Mouse (Mus musculus): ENCODE results near the gene Scd3. TPM values are rescaled to one million over a fixed set of nuclear protein-coding genes. Genes with fewer than 3 reads are reported as not detected.

The Scd3 gene
- polyA plus RNA-seq (2014; fragmentation: Nextera tagmentation; extraction: Ambion mirVana) = 0.19 and 0.67 TPM in 2 replicates

GRCm38 (mm10) chr19:44203015-44203564 lies at the start of gene Scd3:
Scd3 (plus strand) TSS chr19:44203269.
- Histone ChIP-seq H3K9me3 (ENCODE audit: control insufficient read depth, low read length) (no peaks in the 10 kb centered on the region), H3K4me1 (replicated peaks; ENCODE audit: control insufficient read depth, insufficient read depth, low read length) (no peaks in the 10 kb centered on the region)

DNA sequence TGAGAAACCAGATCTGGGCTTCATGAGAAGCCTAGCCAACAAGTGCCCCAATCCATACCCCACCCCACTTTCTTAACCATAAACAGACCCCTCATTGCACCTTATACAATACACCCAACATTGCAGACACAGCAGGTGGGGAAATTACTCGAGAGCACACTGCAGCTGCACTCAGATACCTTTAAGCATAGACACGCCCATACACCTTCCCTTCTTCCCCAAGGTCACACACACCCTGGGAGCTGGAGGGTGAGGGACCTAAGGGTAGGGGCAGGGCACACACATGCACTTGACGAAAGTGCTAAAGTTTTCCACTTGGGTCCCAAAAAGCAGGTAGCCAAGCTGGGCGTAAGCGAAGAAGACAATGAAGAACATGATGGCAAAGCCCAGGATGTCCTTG lies 49.3 kb upstream of the Scd3 start:
- no peak overlapping the region for H3K4me3 ChIP-seq (ENCODE audit: low read depth, low read length)
- ATAC-seq (replicated peaks; ENCODE audit: low FRiP score, low TSS enrichment, low read depth) = no peak
- H3K9ac ChIP-seq (ENCODE audit: low read length) = no peak overlapping the region
- H3K27me3 ChIP-seq (replicated peaks; ENCODE audit: control insufficient read depth, insufficient read depth, low read length) = no peaks in the 10 kb centered on the region
- DNase-seq (ENCODE audit: low spot score) = no peak
- H3K36me3 ChIP-seq (ENCODE audit: control insufficient read depth, insufficient read depth, low read length) = no peaks in the 10 kb centered on the region
- WGBS = 86% methylated on average over 5 of the region's 5 CpGs
- no peak overlapping the region for H3K4me2 ChIP-seq (ENCODE audit: low read length)
- H3K4me1 ChIP-seq (replicated peaks; ENCODE audit: control insufficient read depth, insufficient read depth, low read length) = no peaks in the 10 kb centered on the region
- no peak overlapping the region for H3K27ac ChIP-seq (ENCODE audit: low read depth)
- no peaks in the 10 kb centered on the region for H3K9me3 ChIP-seq (ENCODE audit: control insufficient read depth, low read length)

More at GRCm38 (mm10) chr19:44203015-44203564, at the start of gene Scd3:
- no peak for DNase-seq (ENCODE audit: low spot score)
- no peak for ATAC-seq (replicated peaks; ENCODE audit: low FRiP score, low TSS enrichment, low read depth)
- no peaks in the 10 kb centered on the region for H3K36me3 ChIP-seq (ENCODE audit: control insufficient read depth, insufficient read depth, low read length)
- H3K4me3 ChIP-seq (ENCODE audit: low read depth, low read length) = no peak within 1 kb of the TSS
- 94% methylated on average over 9 of the region's 9 CpGs for WGBS
- no peak within 1 kb of the TSS for H3K27ac ChIP-seq (ENCODE audit: low read depth)
- no peaks in the 10 kb centered on the region for H3K27me3 ChIP-seq (replicated peaks; ENCODE audit: control insufficient read depth, insufficient read depth, low read length)
- H3K4me2 ChIP-seq (ENCODE audit: low read length) = no peak within 1 kb of the TSS
- no peak within 1 kb of the TSS for H3K9ac ChIP-seq (ENCODE audit: low read length)

- WGBS = 94% methylated on average over 10 of the region's 10 CpGs
- Histone ChIP-seq H3K36me3 (ENCODE audit: control insufficient read depth, insufficient read depth, low read length) (no peaks in the 10 kb centered on the region), H3K27ac (ENCODE audit: low read depth) (no peak overlapping the region), H3K9me3 (ENCODE audit: control insufficient read depth, low read length) (no peaks in the 10 kb centered on the region), H3K4me1 (replicated peaks; ENCODE audit: control insufficient read depth, insufficient read depth, low read length) (no peaks in the 10 kb centered on the region), H3K27me3 (replicated peaks; ENCODE audit: control insufficient read depth, insufficient read depth, low read length) (no peaks in the 10 kb centered on the region), H3K4me2 (ENCODE audit: low read length) (no peak overlapping the region), H3K4me3 (ENCODE audit: low read depth, low read length) (no peak overlapping the region), H3K9ac (ENCODE audit: low read length) (no peak overlapping the region)
- ATAC-seq (replicated peaks; ENCODE audit: low FRiP score, low TSS enrichment, low read depth) (no peak), DNase-seq (ENCODE audit: low spot score) (no peak)
Observed at GRCm38 (mm10) chr19:44157005-44157404, 46.1 kb upstream of the Scd3 start.

DNA sequence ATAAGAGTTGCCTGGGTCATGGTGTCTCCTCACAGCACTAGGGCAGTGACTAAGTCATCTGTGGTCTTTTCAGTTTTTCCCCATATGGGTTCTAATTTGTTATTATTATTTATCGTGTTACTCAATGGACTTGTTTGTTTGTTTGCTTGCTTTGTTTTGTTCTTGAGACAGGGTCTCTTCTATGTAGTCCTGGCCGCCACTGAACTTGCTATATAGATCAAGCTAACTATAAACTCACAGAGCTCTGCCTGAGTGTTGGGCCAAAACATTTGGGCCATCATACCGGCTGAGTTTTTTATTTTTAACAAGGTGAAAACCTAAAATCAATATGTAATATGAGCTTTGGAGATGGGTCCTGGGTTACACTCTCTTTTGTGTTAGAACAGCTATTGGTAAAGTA lies 43.7 kb upstream of the Scd3 start:
- DNase-seq (ENCODE audit: low spot score) (no peak), ATAC-seq (replicated peaks; ENCODE audit: low FRiP score, low TSS enrichment, low read depth) (no peak)
- no peak overlapping the region for H3K4me2 ChIP-seq (ENCODE audit: low read length)
- no peak overlapping the region for H3K9ac ChIP-seq (ENCODE audit: low read length)
- no peaks in the 10 kb centered on the region for H3K27me3 ChIP-seq (replicated peaks; ENCODE audit: control insufficient read depth, insufficient read depth, low read length)
- H3K4me1 ChIP-seq (replicated peaks; ENCODE audit: control insufficient read depth, insufficient read depth, low read length) = no peaks in the 10 kb centered on the region
- 76% methylated on average over 3 of the region's 3 CpGs for WGBS
- no peaks in the 10 kb centered on the region for H3K36me3 ChIP-seq (ENCODE audit: control insufficient read depth, insufficient read depth, low read length)
- H3K4me3 ChIP-seq (ENCODE audit: low read depth, low read length) = no peak overlapping the region
- no peak overlapping the region for H3K27ac ChIP-seq (ENCODE audit: low read depth)
- H3K9me3 ChIP-seq (ENCODE audit: control insufficient read depth, low read length) = no peaks in the 10 kb centered on the region

- Histone ChIP-seq H3K27me3 (replicated peaks; ENCODE audit: control insufficient read depth, insufficient read depth, low read length) (no peaks in the 10 kb centered on the region), H3K27ac (ENCODE audit: low read depth) (no peak overlapping the region), H3K4me1 (replicated peaks; ENCODE audit: control insufficient read depth, insufficient read depth, low read length) (no peaks in the 10 kb centered on the region), H3K9me3 (ENCODE audit: control insufficient read depth, low read length) (no peaks in the 10 kb centered on the region), H3K4me2 (ENCODE audit: low read length) (no peak overlapping the region), H3K4me3 (ENCODE audit: low read depth, low read length) (no peak overlapping the region), H3K9ac (ENCODE audit: low read length) (no peak overlapping the region), H3K36me3 (ENCODE audit: control insufficient read depth, insufficient read depth, low read length) (no peaks in the 10 kb centered on the region)
- DNase-seq (ENCODE audit: low spot score) (no peak), ATAC-seq (replicated peaks; ENCODE audit: low FRiP score, low TSS enrichment, low read depth) (no peak)
- 14% methylated on average over 3 of the region's 3 CpGs for WGBS
Observed at GRCm38 (mm10) chr19:44161515-44161914, 41.6 kb upstream of the Scd3 start.

DNA sequence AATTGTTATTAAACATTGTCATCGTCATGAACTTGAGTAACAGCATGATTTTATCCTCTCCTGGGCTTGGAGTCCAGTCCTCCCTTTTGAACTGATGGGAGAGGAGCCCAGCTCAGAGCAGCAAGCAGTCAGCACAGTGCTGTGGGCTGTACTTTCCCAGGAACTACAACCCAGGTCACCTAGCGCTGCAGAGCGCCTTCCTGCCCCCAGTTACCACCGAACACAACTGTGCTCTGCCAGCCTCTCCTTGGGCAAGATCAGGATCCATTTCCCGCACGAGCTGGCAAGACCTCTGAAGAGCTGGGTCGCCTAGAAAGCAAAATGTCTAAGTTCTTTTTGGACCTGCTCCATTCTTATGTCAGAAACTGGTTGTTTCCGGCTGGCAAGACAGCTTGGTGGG lies 28.2 kb upstream of the Scd3 start:
- Histone ChIP-seq H3K4me2 (ENCODE audit: low read length) (no peak overlapping the region), H3K4me3 (ENCODE audit: low read depth, low read length) (no peak overlapping the region), H3K27me3 (replicated peaks; ENCODE audit: control insufficient read depth, insufficient read depth, low read length) (no peaks in the 10 kb centered on the region), H3K27ac (ENCODE audit: low read depth) (no peak overlapping the region), H3K4me1 (replicated peaks; ENCODE audit: control insufficient read depth, insufficient read depth, low read length) (no peaks in the 10 kb centered on the region), H3K9ac (ENCODE audit: low read length) (no peak overlapping the region), H3K9me3 (ENCODE audit: control insufficient read depth, low read length) (no peaks in the 10 kb centered on the region), H3K36me3 (ENCODE audit: control insufficient read depth, insufficient read depth, low read length) (no peaks in the 10 kb centered on the region)
- 62% methylated on average over 8 of the region's 8 CpGs for WGBS
- ATAC-seq (replicated peaks; ENCODE audit: low FRiP score, low TSS enrichment, low read depth) = no peak
- no peak for DNase-seq (ENCODE audit: low spot score)

DNA sequence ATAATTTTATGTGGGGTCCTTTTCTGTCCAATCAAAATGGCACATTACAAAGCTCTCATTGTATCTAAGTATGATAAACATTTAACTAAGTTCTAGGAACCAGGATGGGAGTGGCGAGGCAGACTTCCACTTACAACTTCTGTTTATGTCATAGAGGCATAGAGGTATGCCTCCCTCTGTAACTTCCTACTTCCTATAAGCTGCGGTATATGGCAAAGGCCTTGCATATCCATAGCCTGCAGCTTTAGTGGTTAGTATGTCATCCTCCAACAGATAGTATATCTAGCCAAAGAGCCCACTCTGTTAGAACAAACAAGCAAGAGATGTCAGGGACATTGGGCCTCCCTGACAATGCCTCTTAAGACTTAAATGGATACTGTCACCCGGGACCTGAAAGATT lies 26.3 kb upstream of the Scd3 start:
- no peak for DNase-seq (ENCODE audit: low spot score)

DNA sequence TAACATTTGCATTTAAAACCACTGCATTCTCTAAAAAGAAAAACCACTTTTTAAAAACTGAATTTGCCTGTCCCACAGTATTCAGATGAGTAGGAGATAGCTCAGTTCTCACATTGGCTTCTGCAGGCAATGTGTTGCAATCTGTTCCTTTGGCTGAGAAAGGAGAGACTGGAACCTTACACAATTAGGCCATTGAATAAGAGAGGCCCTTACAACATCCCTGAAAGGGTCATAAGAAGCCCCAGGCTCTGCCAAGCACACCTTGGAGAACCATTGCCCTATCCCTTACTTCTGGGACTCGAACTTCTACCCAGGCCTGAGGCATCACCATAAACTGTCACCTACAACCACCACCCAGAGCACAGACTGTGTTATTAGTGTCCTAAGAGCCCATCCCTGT lies 22.6 kb upstream of the Scd3 start:
- H3K4me2 ChIP-seq (ENCODE audit: low read length) = no peak overlapping the region
- no peak overlapping the region for H3K4me3 ChIP-seq (ENCODE audit: low read depth, low read length)
- WGBS = 84% methylated on average over 1 of the region's 1 CpGs
- H3K9ac ChIP-seq (ENCODE audit: low read length) = no peak overlapping the region
- H3K4me1 ChIP-seq (replicated peaks; ENCODE audit: control insufficient read depth, insufficient read depth, low read length) = no peaks in the 10 kb centered on the region
- H3K27ac ChIP-seq (ENCODE audit: low read depth) = no peak overlapping the region
- H3K36me3 ChIP-seq (ENCODE audit: control insufficient read depth, insufficient read depth, low read length) = no peaks in the 10 kb centered on the region
- no peaks in the 10 kb centered on the region for H3K9me3 ChIP-seq (ENCODE audit: control insufficient read depth, low read length)
- ATAC-seq (replicated peaks; ENCODE audit: low FRiP score, low TSS enrichment, low read depth) = no peak
- no peak for DNase-seq (ENCODE audit: low spot score)
- no peaks in the 10 kb centered on the region for H3K27me3 ChIP-seq (replicated peaks; ENCODE audit: control insufficient read depth, insufficient read depth, low read length)

More for the DNA sequence above, 26.3 kb upstream of the Scd3 start:
- Histone ChIP-seq H3K9me3 (ENCODE audit: control insufficient read depth, low read length) (no peaks in the 10 kb centered on the region), H3K27ac (ENCODE audit: low read depth) (no peak overlapping the region), H3K36me3 (ENCODE audit: control insufficient read depth, insufficient read depth, low read length) (no peaks in the 10 kb centered on the region), H3K9ac (ENCODE audit: low read length) (no peak overlapping the region), H3K27me3 (replicated peaks; ENCODE audit: control insufficient read depth, insufficient read depth, low read length) (no peaks in the 10 kb centered on the region), H3K4me2 (ENCODE audit: low read length) (no peak overlapping the region), H3K4me3 (ENCODE audit: low read depth, low read length) (no peak overlapping the region), H3K4me1 (replicated peaks; ENCODE audit: control insufficient read depth, insufficient read depth, low read length) (no peaks in the 10 kb centered on the region)
- no peak for ATAC-seq (replicated peaks; ENCODE audit: low FRiP score, low TSS enrichment, low read depth)
- WGBS = 82% methylated on average over 3 of the region's 3 CpGs

DNA sequence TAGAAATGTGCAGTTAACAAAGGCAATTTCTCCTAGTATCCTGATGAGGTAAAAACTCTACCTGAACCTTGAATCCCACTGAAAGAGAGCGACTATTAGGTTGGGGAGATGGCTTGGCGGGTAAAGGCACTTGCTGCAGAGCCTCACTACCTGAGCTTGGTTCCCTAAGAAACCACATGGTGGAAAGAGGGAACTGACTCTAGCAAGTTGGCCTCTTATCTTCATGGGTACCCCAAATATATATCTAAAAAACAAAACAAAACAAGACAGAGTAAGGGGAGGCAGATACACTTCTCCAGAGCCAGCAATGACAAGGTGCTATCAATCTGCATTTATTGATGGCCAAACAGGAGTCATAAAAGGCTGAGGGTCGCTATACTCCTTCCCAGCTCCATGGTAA lies 19.1 kb upstream of the Scd3 start:
- ATAC-seq (replicated peaks; ENCODE audit: low FRiP score, low TSS enrichment, low read depth) = no peak

More for the DNA sequence above, 19.1 kb upstream of the Scd3 start:
- Histone ChIP-seq H3K9ac (ENCODE audit: low read length) (no peak overlapping the region), H3K27me3 (replicated peaks; ENCODE audit: control insufficient read depth, insufficient read depth, low read length) (no peaks in the 10 kb centered on the region), H3K9me3 (ENCODE audit: control insufficient read depth, low read length) (no peaks in the 10 kb centered on the region), H3K4me1 (replicated peaks; ENCODE audit: control insufficient read depth, insufficient read depth, low read length) (no peaks in the 10 kb centered on the region), H3K4me3 (ENCODE audit: low read depth, low read length) (no peak overlapping the region), H3K27ac (ENCODE audit: low read depth) (no peak overlapping the region), H3K36me3 (ENCODE audit: control insufficient read depth, insufficient read depth, low read length) (no peaks in the 10 kb centered on the region), H3K4me2 (ENCODE audit: low read length) (no peak overlapping the region)
- WGBS = 63% methylated on average over 3 of the region's 3 CpGs
- no peak for DNase-seq (ENCODE audit: low spot score)
